Mouse (Mus musculus) thymus, adult 2 months (tissue): ENCODE measurements around the gene Dtd1. TPM values are rescaled to one million over a fixed set of nuclear protein-coding genes. Genes with fewer than 3 reads are reported as not detected.

Source experiments
- DNase-seq: peaks from one replicate; pipeline ENCODE4 v3.0.0; 2021
- H3K27ac ChIP-seq: fragments of 200-500 bp; 2 replicates; pipeline ENCODE4 v1.5.1; 2012; ENCODE audit warnings: low read length, control low read depth; ENCODE audit not compliant: control insufficient read depth, insufficient read depth
- H3K27me3 ChIP-seq: fragments of 200-500 bp; 2 replicates; pipeline ENCODE4 v1.6.1; 2012; ENCODE audit warnings: mild to moderate bottlenecking, low read length, moderate library complexity, mixed read lengths; ENCODE audit not compliant: control insufficient read depth, insufficient read depth
- H3K36me3 ChIP-seq: fragments of 200-500 bp; 2 replicates; pipeline ENCODE4 v1.6.1; 2012; ENCODE audit warnings: mild to moderate bottlenecking, low read length, moderate library complexity; ENCODE audit not compliant: control insufficient read depth, insufficient read depth
- H3K4me1 ChIP-seq: fragments of 200-500 bp; replicated peaks from 2 replicates; pipeline ENCODE4 v1.6.1; 2012; ENCODE audit warnings: low read length; ENCODE audit not compliant: control insufficient read depth, insufficient read depth
- H3K4me3 ChIP-seq: fragments of 200-500 bp; 2 replicates; pipeline ENCODE4 v1.5.1; 2012; ENCODE audit warnings: mild to moderate bottlenecking, low read length, control low read depth, moderate library complexity; ENCODE audit not compliant: control insufficient read depth, insufficient read depth
- CTCF ChIP-seq: fragments of 200-500 bp; IDR thresholded peaks from 2 replicates; pipeline ENCODE4 v1.5.1; 2012; ENCODE audit warnings: mild to moderate bottlenecking, control low read depth, low read length, moderate library complexity, borderline replicate concordance; ENCODE audit not compliant: control insufficient read depth, poor library complexity, insufficient read depth; ENCODE audit errors: extremely low read depth
- POLR2A ChIP-seq: fragments of 200-500 bp; IDR thresholded peaks from 2 replicates; pipeline ENCODE4 v1.6.1; 2012; ENCODE audit warnings: mild to moderate bottlenecking, low read length, control low read depth, moderate library complexity; ENCODE audit not compliant: control insufficient read depth, poor library complexity, insufficient read depth; ENCODE audit errors: extremely low read depth
- WGBS: fragments of 180-500 bp; shearing (Covaris S2); methylation state at CpG from one replicate; pipeline ENCODE4 v1.1.7; 2018; 5-methylcytosine and 5-hydroxymethylcytosine counted together
- polyA plus RNA-seq: library from polyadenylated mRNA; depleted of rRNA; stranded (reverse); fragments of >200 nt; gene quantifications from 2 replicates; pipeline ENCODE4 v1.2.3, GENCODE M21; 2012

The Dtd1 gene
- polyA plus RNA-seq, 1 experiment, result 8.4 TPM

DNA sequence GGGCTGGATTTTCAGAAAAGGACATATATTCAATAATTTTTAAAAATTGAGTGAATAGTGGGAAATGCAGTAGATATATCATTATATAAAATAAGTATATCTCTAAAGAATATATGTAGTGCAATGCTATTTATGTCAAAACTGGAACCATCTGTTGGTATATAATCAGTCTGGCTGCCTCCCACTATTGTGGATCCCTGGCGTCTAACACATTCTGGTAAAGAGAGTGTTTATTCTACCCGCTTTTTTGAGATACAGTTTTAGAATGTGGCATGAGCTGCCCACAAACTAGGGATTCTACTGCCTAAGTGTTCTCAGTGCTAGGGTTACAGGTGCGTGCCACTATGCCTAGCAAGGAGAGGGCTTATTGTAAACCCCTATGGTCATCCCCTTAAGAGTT is 55.6 kb downstream of the Dtd1 start:
- 94% methylated on average over 3 of the region's 3 CpGs for WGBS
- Histone ChIP-seq H3K27me3 (no peaks in the 10 kb centered on the region), H3K4me1 (peaks cover 3% of the 10 kb centered on the region), H3K27ac (no peak overlapping the region), H3K36me3 (no peaks in the 10 kb centered on the region), H3K4me3 (no peak overlapping the region)
- TF ChIP-seq POLR2A (no peak), CTCF (no peak)
- no peak for DNase-seq

- TF ChIP-seq CTCF (no peak), POLR2A (no peak)
- DNase-seq, result no peak
- no peaks in the 10 kb centered on the region; the same call in 1 of the 2 replicates for H3K4me1 ChIP-seq
- WGBS, result 95% methylated on average over 4 of the region's 4 CpGs
- no peak overlapping the region for H3K4me3 ChIP-seq
- no peak overlapping the region for H3K27ac ChIP-seq
- H3K27me3 ChIP-seq, result no peaks in the 10 kb centered on the region
- H3K36me3 ChIP-seq, result no peaks in the 10 kb centered on the region
Measured at GRCm38 (mm10) chr2:144668507-144668906, 68.8 kb downstream of the Dtd1 start.

DNA sequence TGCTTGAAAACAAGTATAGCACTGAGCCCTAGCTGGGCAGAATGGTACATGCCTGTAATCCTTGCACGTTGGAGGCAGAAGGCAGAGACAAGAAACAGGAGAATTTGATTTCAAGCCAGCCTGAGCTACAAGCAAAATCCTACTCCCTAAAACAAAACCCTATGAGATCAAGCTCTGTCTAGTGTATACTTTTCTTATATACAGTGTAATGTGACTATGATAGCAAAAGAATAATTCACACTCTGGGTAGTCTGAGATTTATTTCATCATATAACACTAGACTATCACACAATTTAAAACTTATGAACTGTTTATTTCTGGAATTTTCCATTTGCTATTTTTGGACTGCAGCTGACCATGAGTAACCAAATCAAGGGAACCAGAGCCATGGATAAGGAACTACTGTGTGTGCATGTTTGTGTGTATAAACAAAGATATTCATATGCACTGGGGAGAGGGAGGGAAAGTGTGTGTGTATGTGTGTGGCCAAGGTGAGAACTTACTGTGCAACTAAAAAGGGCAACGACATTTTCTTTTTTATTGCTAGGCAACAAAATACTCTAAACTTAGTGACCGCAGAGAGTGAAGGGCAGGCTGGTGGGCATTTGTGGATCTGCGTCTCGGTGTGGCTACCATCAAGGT is 70.7 kb downstream of the Dtd1 start:
- Histone ChIP-seq H3K27ac (no peak overlapping the region), H3K36me3 (no peaks in the 10 kb centered on the region), H3K27me3 (no peaks in the 10 kb centered on the region), H3K4me1 (no peaks in the 10 kb centered on the region; the same call in 1 of the 2 replicates), H3K4me3 (no peak overlapping the region)
- WGBS, result 95% methylated on average over 5 of the region's 5 CpGs
- no peak for TF ChIP-seq POLR2A
- no peak for TF ChIP-seq CTCF
- no peak for DNase-seq

DNA sequence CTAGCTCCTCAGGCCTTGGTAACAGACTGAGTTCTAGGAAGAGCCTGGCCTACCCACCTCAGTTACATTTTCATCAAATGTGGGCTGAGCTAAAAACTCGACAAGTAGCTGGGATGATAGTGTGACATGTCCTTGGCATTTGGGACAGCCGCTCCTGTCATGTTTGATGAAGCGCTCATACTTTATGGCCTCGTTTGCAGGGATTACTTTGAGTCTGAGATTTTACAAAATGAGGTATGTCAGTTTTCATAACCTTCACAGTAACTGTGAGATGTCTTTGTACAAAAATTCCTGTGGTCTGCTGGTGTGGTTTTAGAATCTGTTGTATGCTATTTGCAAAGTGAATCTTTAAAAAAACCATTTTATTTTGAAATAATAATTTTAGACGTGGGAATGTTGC is 72.7 kb downstream of the Dtd1 start:
- TF ChIP-seq POLR2A (no peak), CTCF (no peak)
- Histone ChIP-seq H3K27ac (no peak overlapping the region), H3K4me1 (no peaks in the 10 kb centered on the region; the same call in 1 of the 2 replicates), H3K27me3 (no peaks in the 10 kb centered on the region), H3K4me3 (no peak overlapping the region), H3K36me3 (no peaks in the 10 kb centered on the region)
- 95% methylated on average over 5 of the region's 5 CpGs for WGBS
- no peak for DNase-seq

GRCm38 (mm10) chr2:144676546-144677228 is 77.0 kb downstream of the Dtd1 start:
- no peak overlapping the region for H3K4me3 ChIP-seq
- no peaks in the 10 kb centered on the region; the same call in 1 of the 2 replicates for H3K27me3 ChIP-seq
- H3K36me3 ChIP-seq, result no peaks in the 10 kb centered on the region
- no peak for DNase-seq
- H3K27ac ChIP-seq, result no peak overlapping the region
- H3K4me1 ChIP-seq, result no peaks in the 10 kb centered on the region; the same call in 1 of the 2 replicates
- no peak for TF ChIP-seq POLR2A
- TF ChIP-seq CTCF, result no peak
- 91% methylated on average over 13 of the region's 13 CpGs for WGBS

GRCm38 (mm10) chr2:144677229-144677571 is 77.5 kb downstream of the Dtd1 start:
- 86% methylated on average over 2 of the region's 2 CpGs for WGBS
- no peaks in the 10 kb centered on the region for H3K36me3 ChIP-seq
- no peak for TF ChIP-seq POLR2A
- no peaks in the 10 kb centered on the region; the same call in 1 of the 2 replicates for H3K27me3 ChIP-seq
- no peak overlapping the region for H3K4me3 ChIP-seq
- no peaks in the 10 kb centered on the region; the same call in 1 of the 2 replicates for H3K4me1 ChIP-seq
- no peak for DNase-seq
- no peak overlapping the region for H3K27ac ChIP-seq
